Mouse (Mus musculus) c-Kit-positive CD71-negative TER-119-negative erythroid progenitor cells, embryonic 14.5 days (primary cell): ENCODE data around the gene Sema4g.

Experiments used
- DNase-seq: peaks from one replicate; pipeline ENCODE4 v3.0.0-alpha.2; 2013; ENCODE audit warnings: low read depth

Gene Sema4g

GRCm38 (mm10) chr19:44988831-44989566, at the start of gene Sema4g:
TSS of gene Sema4g (plus strand) at chr19:44989101.
- DNase-seq = no peak

- DNase-seq = no peak
Observed at GRCm38 (mm10) chr19:44959633-44960032, 29.3 kb upstream of the Sema4g start.

GRCm38 (mm10) chr19:44965978-44966377, 22.9 kb upstream of the Sema4g start:
- no peak for DNase-seq

- no peak for DNase-seq
Observed at GRCm38 (mm10) chr19:44968329-44968728, 20.6 kb upstream of the Sema4g start.

GRCm38 (mm10) chr19:44976636-44977035, 12.3 kb upstream of the Sema4g start:
- DNase-seq = no peak

- no peak for DNase-seq
Observed at GRCm38 (mm10) chr19:44977148-44977547, 11.8 kb upstream of the Sema4g start.

- no peak for DNase-seq
Observed at GRCm38 (mm10) chr19:44980787-44981186, 8.1 kb upstream of the Sema4g start.

- DNase-seq = no peak
Observed at GRCm38 (mm10) chr19:44982477-44983115, 6.3 kb upstream of the Sema4g start.

- DNase-seq = no peak
Observed at GRCm38 (mm10) chr19:44983366-44983765, 5.5 kb upstream of the Sema4g start.

- DNase-seq = no peak
Observed at GRCm38 (mm10) chr19:44984420-44984819, 4.5 kb upstream of the Sema4g start.

GRCm38 (mm10) chr19:44985159-44985988, 3.5 kb upstream of the Sema4g start:
- DNase-seq = no peak

- DNase-seq = no peak
Observed at GRCm38 (mm10) chr19:44987004-44987403, 1.9 kb upstream of the Sema4g start.

- DNase-seq = no peak
Observed at GRCm38 (mm10) chr19:44987851-44988250, 1.1 kb upstream of the Sema4g start.

- DNase-seq = no peak
Observed at GRCm38 (mm10) chr19:44988321-44988720, 580 bp upstream of the Sema4g start.

GRCm38 (mm10) chr19:44989567-44990495, 930 bp downstream of the Sema4g start:
- no peak for DNase-seq

- DNase-seq = no peak
Observed at GRCm38 (mm10) chr19:44991031-44991430, 2.1 kb downstream of the Sema4g start.

GRCm38 (mm10) chr19:44992246-44992645, 3.3 kb downstream of the Sema4g start:
- DNase-seq = no peak

GRCm38 (mm10) chr19:44992712-44993111, 3.8 kb downstream of the Sema4g start:
- DNase-seq = no peak

- DNase-seq = no peak
Observed at GRCm38 (mm10) chr19:44997786-44998185, 8.9 kb downstream of the Sema4g start.

- no peak for DNase-seq
Observed at GRCm38 (mm10) chr19:44999647-45000046, 10.7 kb downstream of the Sema4g start.

GRCm38 (mm10) chr19:45002301-45002700, 13.4 kb downstream of the Sema4g start:
- DNase-seq = no peak
